Mouse (Mus musculus) testis, adult 2 months (tissue): Measurements from ENCODE around the gene Cdk9.

Source experiments
- CTCF ChIP-seq: fragments of 200-500 bp; IDR thresholded peaks from 2 replicates; pipeline ENCODE4 v1.5.1; 2012; ENCODE audit warnings: low read depth, mild to moderate bottlenecking, inconsistent platforms, low read length, moderate library complexity; ENCODE audit not compliant: control insufficient read depth, insufficient read depth, insufficient replicate concordance
- POLR2A ChIP-seq: fragments of 200-500 bp; IDR thresholded peaks from 2 replicates; pipeline ENCODE4 v1.6.1; 2012; ENCODE audit warnings: low read depth, mild to moderate bottlenecking, inconsistent platforms, low read length, moderate library complexity; ENCODE audit not compliant: control insufficient read depth

GRCm38 (mm10) chr2:32677683-32678082, 35.2 kb downstream of the Cdk9 start:
- no peak for TF ChIP-seq POLR2A
- TF ChIP-seq CTCF: no peak
